Mouse (Mus musculus): ENCODE data around the gene Sav1.

- no peak for TF ChIP-seq CTCF (IDR thresholded peaks at IDR 0.05; ENCODE audit: low read depth)
- TF ChIP-seq EP300 (IDR thresholded peaks at IDR 0.05; ENCODE audit: low read depth): no peak
Measured at GRCm38 (mm10) chr12:69973666-69974065, 13.1 kb downstream of the Sav1 start.
